In the genomic region with DNA sequence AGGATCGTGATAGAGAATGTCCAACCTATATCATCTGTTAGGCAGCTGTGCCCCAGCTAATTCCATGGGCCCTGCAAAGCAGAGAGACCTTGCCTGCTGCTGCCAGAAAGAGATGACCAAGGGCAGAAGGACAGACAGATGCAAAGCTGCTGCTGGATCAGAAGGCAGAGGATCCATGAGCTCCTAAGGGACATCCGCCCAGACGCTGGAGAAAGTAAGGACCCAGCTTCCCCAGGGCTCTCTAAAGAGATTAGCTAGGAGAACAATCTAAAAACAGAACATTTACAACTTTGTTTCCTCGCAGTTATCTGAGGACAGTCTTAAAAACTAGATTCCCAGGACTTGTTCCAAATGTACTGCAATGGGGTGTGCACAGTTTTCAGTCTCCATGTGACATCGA, we compare ENCODE assay signal across 27 mouse cellular contexts.
"Had no signal": no experiment of that assay in that cellular context is flagged by ENCODE, and none has a peak within 500 bp of the region (broad histone marks: within the 10 kb centered on the region; RNA-seq: fewer than 3 reads in every experiment).

No protein-coding gene starts in this region.

- H3K27me3 ChIP-seq: embryonic facial prominence, embryonic 12.5 days; embryonic facial prominence, embryonic 13.5 days; embryonic facial prominence, embryonic 15.5 days; forebrain, embryonic 12.5 days; forebrain, embryonic 13.5 days; forebrain, embryonic 15.5 days had no signal

- H3K9ac ChIP-seq: embryonic facial prominence, embryonic 12.5 days; embryonic facial prominence, embryonic 13.5 days; embryonic facial prominence, embryonic 15.5 days; forebrain, embryonic 12.5 days; forebrain, embryonic 13.5 days; forebrain, embryonic 15.5 days; forebrain, postnatal 0 days had no signal

- H3K27ac ChIP-seq: embryonic facial prominence, embryonic 10.5 days; embryonic facial prominence, embryonic 12.5 days; embryonic facial prominence, embryonic 13.5 days; embryonic facial prominence, embryonic 15.5 days; forebrain, embryonic 12.5 days; forebrain, embryonic 13.5 days; forebrain, embryonic 15.5 days; gastrocnemius, adult 2 months; heart, adult 2 months had no signal

- ATAC-seq: forebrain, embryonic 13.5 days; forebrain, embryonic 14.5 days; forebrain, embryonic 15.5 days; forebrain, embryonic 16.5 days; forebrain, postnatal 0 days had no signal

- H3K4me1 ChIP-seq: embryonic facial prominence, embryonic 10.5 days; embryonic facial prominence, embryonic 12.5 days; embryonic facial prominence, embryonic 13.5 days; embryonic facial prominence, embryonic 15.5 days; forebrain, embryonic 15.5 days had no signal

- H3K4me3 ChIP-seq: embryonic facial prominence, embryonic 10.5 days; embryonic facial prominence, embryonic 12.5 days; embryonic facial prominence, embryonic 13.5 days; embryonic facial prominence, embryonic 15.5 days; erythroblast, embryonic 14.5 days; forebrain, embryonic 10.5 days; forebrain, embryonic 12.5 days; forebrain, embryonic 13.5 days; forebrain, embryonic 15.5 days; gastrocnemius, adult 2 months; heart, adult 2 months had no signal

- H3K4me2 ChIP-seq: embryonic facial prominence, embryonic 12.5 days; embryonic facial prominence, embryonic 13.5 days; embryonic facial prominence, embryonic 15.5 days; forebrain, embryonic 12.5 days; forebrain, embryonic 13.5 days; forebrain, embryonic 15.5 days had no signal

- DNase-seq: cerebellum, adult 2 months; cerebellum, adult 8-10 months; cerebellum, adult 9-10 months; cerebellum, adult 9-11 months; cerebellum, postnatal 10 days; cerebellum, postnatal 14 days; cerebellum, postnatal 25 days; cerebellum, postnatal 36 days; embryo, embryonic 11 days; forebrain, postnatal 0 days; gastrocnemius, adult 2 months; gastrocnemius, postnatal 10 days; gastrocnemius, postnatal 14 days; gastrocnemius, postnatal 25 days; gastrocnemius, postnatal 36 days; heart, adult 2 months had no signal

- H3K9me3 ChIP-seq: embryonic facial prominence, embryonic 10.5 days; embryonic facial prominence, embryonic 12.5 days; embryonic facial prominence, embryonic 13.5 days; embryonic facial prominence, embryonic 15.5 days; forebrain, embryonic 10.5 days; forebrain, embryonic 12.5 days; forebrain, embryonic 13.5 days; forebrain, embryonic 15.5 days had no signal
